Mouse (Mus musculus) embryo, embryonic 11 days (tissue): Measurements from ENCODE around the gene C77080.
A peak's percentile ranks its signal among the peaks of the same experiment; 100 is the strongest.

Experiments used
- DNase-seq: peaks from one replicate; pipeline ENCODE4 v3.0.0-alpha.2; 2015

Gene C77080

GRCm38 (mm10) chr4:129261196-129261595 lies at the start of gene C77080:
Gene C77080 (minus strand): TSS chr4:129261404.
- DNase-seq = no peak

GRCm38 (mm10) chr4:129307936-129308335 lies 46.7 kb upstream of the C77080 start:
- no peak for DNase-seq

GRCm38 (mm10) chr4:129304306-129304705 lies 43.1 kb upstream of the C77080 start:
- DNase-seq = no peak

GRCm38 (mm10) chr4:129303816-129304215 lies 42.6 kb upstream of the C77080 start:
- DNase-seq = no peak

GRCm38 (mm10) chr4:129303401-129303800 lies 42.2 kb upstream of the C77080 start:
- DNase-seq = peak; percentile 23

GRCm38 (mm10) chr4:129299121-129299520 lies 37.9 kb upstream of the C77080 start:
- DNase-seq = no peak

GRCm38 (mm10) chr4:129297724-129298123 lies 36.5 kb upstream of the C77080 start:
- DNase-seq = no peak

GRCm38 (mm10) chr4:129296066-129296465 lies 34.9 kb upstream of the C77080 start:
- no peak for DNase-seq

GRCm38 (mm10) chr4:129295188-129295587 lies 34.0 kb upstream of the C77080 start:
- no peak for DNase-seq

GRCm38 (mm10) chr4:129293702-129294101 lies 32.5 kb upstream of the C77080 start:
- peak; percentile 30 for DNase-seq

GRCm38 (mm10) chr4:129292831-129293230 lies 31.6 kb upstream of the C77080 start:
- DNase-seq = no peak

GRCm38 (mm10) chr4:129289671-129290070 lies 28.5 kb upstream of the C77080 start:
- DNase-seq = no peak

GRCm38 (mm10) chr4:129288067-129288466 lies 26.9 kb upstream of the C77080 start:
- no peak for DNase-seq

GRCm38 (mm10) chr4:129287472-129287981 lies 26.3 kb upstream of the C77080 start, which contains the start of gene Sync:
Gene Sync (plus strand): TSS chr4:129287617.
- DNase-seq = peak; percentile 65

- peak; percentile 63 for DNase-seq
These were observed 25.7 kb upstream of the C77080 start for GRCm38 (mm10) chr4:129286683-129287471.

- no peak for DNase-seq
These were observed 24.9 kb upstream of the C77080 start for GRCm38 (mm10) chr4:129286001-129286682.

- DNase-seq = no peak
These were observed 23.5 kb upstream of the C77080 start for GRCm38 (mm10) chr4:129284685-129285084.

- no peak for DNase-seq
These were observed 22.0 kb upstream of the C77080 start for GRCm38 (mm10) chr4:129283226-129283625.

GRCm38 (mm10) chr4:129282786-129283185 lies 21.6 kb upstream of the C77080 start:
- no peak for DNase-seq

- peak; percentile 90 for DNase-seq
These were observed 15.3 kb upstream of the C77080 start for GRCm38 (mm10) chr4:129276453-129276865.

GRCm38 (mm10) chr4:129272756-129273046 lies 11.5 kb upstream of the C77080 start:
- no peak for DNase-seq

GRCm38 (mm10) chr4:129271991-129272755 lies 11.0 kb upstream of the C77080 start:
- DNase-seq = no peak

GRCm38 (mm10) chr4:129268698-129269097 lies 7.5 kb upstream of the C77080 start:
- DNase-seq = no peak
